Mouse (Mus musculus): ENCODE measurements around the gene Arl6ip4.

DNA sequence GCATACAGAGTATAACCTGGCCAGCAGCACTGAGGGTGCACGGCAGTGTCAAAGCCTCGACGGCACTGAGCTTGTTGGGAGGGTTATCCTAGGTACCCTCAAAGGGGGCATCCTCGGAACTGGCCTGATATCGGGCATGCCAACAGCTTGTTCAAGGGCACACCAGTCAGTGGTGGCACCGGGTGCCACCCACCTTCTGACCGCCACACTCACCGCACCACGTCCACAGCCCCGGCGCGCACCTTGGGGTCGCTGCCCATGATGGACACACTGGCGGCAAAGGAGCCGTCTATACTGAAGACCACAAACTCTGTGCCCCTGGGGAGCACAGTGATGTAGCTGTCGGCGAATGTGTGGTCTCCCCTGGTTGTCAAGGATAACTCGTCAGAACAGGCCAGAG is 6.5 kb downstream of the Arl6ip4 start:
- no peak for TF ChIP-seq CTCF (conservative IDR thresholded peaks at IDR 0.05; ENCODE audit: low read length)
- no peak for TF ChIP-seq NANOG (IDR thresholded peaks at IDR 0.05; ENCODE audit: borderline replicate concordance, low read length)
- TF ChIP-seq POU5F1 (IDR thresholded peaks at IDR 0.05; ENCODE audit: borderline replicate concordance, low read length), result no peak
